Mouse (Mus musculus) brain, embryonic 14.5 days (tissue): ENCODE data around the gene Ovgp1.

ENCODE experiments used
- CTCF ChIP-seq: fragments of 200-500 bp; IDR thresholded peaks from 2 replicates; pipeline ENCODE4 v1.5.1; 2012; ENCODE audit warnings: inconsistent platforms, mild to moderate bottlenecking, moderate library complexity, borderline replicate concordance; ENCODE audit not compliant: insufficient read depth, insufficient read length; ENCODE audit errors: extremely low read depth
- POLR2A ChIP-seq: fragments of 200-500 bp; IDR thresholded peaks from 2 replicates; pipeline ENCODE4 v1.6.1; 2012; ENCODE audit warnings: mild to moderate bottlenecking, inconsistent platforms, borderline replicate concordance; ENCODE audit not compliant: poor library complexity, insufficient read depth, insufficient read length, severe bottlenecking; ENCODE audit errors: extremely low read depth

DNA sequence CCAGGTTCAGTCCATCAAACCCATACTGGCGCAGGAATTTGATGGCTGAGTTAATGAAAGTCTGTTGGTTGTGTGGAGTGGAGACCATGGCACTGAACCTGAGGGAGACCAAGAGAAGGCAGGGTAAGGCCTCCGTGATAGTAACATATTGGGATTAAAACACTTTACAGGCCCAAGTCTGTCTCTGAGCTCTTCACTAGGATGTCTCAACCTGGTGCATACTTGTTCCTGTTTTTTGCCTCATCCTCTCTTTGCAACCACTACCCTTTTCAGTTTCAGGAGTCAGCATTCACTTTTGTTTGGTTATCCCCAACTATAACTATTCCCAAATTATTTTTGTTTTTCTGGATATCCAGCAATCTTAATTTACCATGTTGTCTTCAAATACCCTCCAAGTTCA is 50.6 kb downstream of the Ovgp1 start:
- TF ChIP-seq CTCF (no peak), POLR2A (no peak)
